Mouse (Mus musculus) c-Kit-positive CD71-positive TER-119-positive erythroid progenitor cells, embryonic 14.5 days (primary cell): ENCODE measurements at regions not wholly inside any gene's neighbourhood (a gene's known extent, or its start where the extent isn't known, plus 50 kb on each side); places are given as distances from the start of the nearest gene placed in this dataset.

Experiments used
- DNase-seq: peaks from one replicate; pipeline ENCODE4 v3.0.0-alpha.2; 2013; ENCODE audit warnings: low spot score

- DNase-seq, result no peak
These were observed 59.7 kb upstream of the Pkn2 start for GRCm38 (mm10) chr3:142941319-142942024.

- DNase-seq, result no peak
These were observed 59.1 kb upstream of the Pkn2 start for GRCm38 (mm10) chr3:142940874-142941273.

- no peak for DNase-seq
These were observed 58.0 kb upstream of the Pkn2 start for GRCm38 (mm10) chr3:142939773-142940172.

GRCm38 (mm10) chr3:142935949-142936348 lies 54.1 kb upstream of the Pkn2 start:
- no peak for DNase-seq

- DNase-seq, result no peak
These were observed 52.5 kb upstream of the Pkn2 start for GRCm38 (mm10) chr3:142934326-142934725.

- DNase-seq, result no peak
These were observed 52.0 kb upstream of the Pkn2 start for GRCm38 (mm10) chr3:142933684-142934259.
